Mouse (Mus musculus) G1E-ER4 (cell line): ENCODE measurements around the gene Hnrnpul2. TPM values are rescaled to one million over a fixed set of nuclear protein-coding genes. Genes with fewer than 3 reads are reported as not detected.

Source experiments
- GATA1 ChIP-seq: IDR thresholded peaks from one replicate; pipeline ENCODE4 v1.8.0; 2012; ENCODE audit warnings: low read length, inconsistent platforms
- polyA plus RNA-seq: library from polyadenylated mRNA; stranded (reverse); fragments of >175 nt; gene quantifications from 2 replicates; pipeline ENCODE4 v1.2.3, GENCODE M21; 2012

Gene Hnrnpul2
- polyA plus RNA-seq, 1 experiment, result 147 TPM

- no peak for TF ChIP-seq GATA1
Observed at GRCm38 (mm10) chr19:8870838-8871237, 51.0 kb downstream of the Hnrnpul2 start.

- TF ChIP-seq GATA1, result no peak
Observed at GRCm38 (mm10) chr19:8871267-8872186, 51.7 kb downstream of the Hnrnpul2 start, which contains the start of gene Ubxn1. Gene Ubxn1, plus strand, starts transcription at chr19:8871496.

- no peak for TF ChIP-seq GATA1
Observed at GRCm38 (mm10) chr19:8872266-8872840, 52.5 kb downstream of the Hnrnpul2 start.

GRCm38 (mm10) chr19:8875031-8875430 is 55.2 kb downstream of the Hnrnpul2 start:
- TF ChIP-seq GATA1, result no peak

- no peak for TF ChIP-seq GATA1
Observed at GRCm38 (mm10) chr19:8880311-8881033, 60.7 kb downstream of the Hnrnpul2 start, which contains the start of gene Uqcc3. Gene Uqcc3, minus strand, starts transcription at chr19:8880923.

- no peak for TF ChIP-seq GATA1
Observed at GRCm38 (mm10) chr19:8881034-8881392, 61.2 kb downstream of the Hnrnpul2 start.

- no peak for TF ChIP-seq GATA1
Observed at GRCm38 (mm10) chr19:8883616-8884015, 63.8 kb downstream of the Hnrnpul2 start, which contains the start of the genes Lbhd1 and Gm49403. Gene Lbhd1, plus strand, starts transcription at chr19:8883732. Gene Gm49403, plus strand, starts transcription at chr19:8883930.

Other genes with a start within 250 kb of the Hnrnpul2 start
- not detected in 2 replicates for gene Slc22a8, start 228.8 kb upstream of the Hnrnpul2 start, polyA plus RNA-seq
- not detected in 2 replicates for gene Slc22a6, start 202.0 kb upstream of the Hnrnpul2 start, polyA plus RNA-seq
- 0.02 and 0.12 TPM in 2 replicates for gene Chrm1, start 156.2 kb upstream of the Hnrnpul2 start, polyA plus RNA-seq
- 180 and 242 TPM in 2 replicates for gene Slc3a2, start 96.6 kb upstream of the Hnrnpul2 start, polyA plus RNA-seq
- gene Wdr74, start 84.2 kb upstream of the Hnrnpul2 start, polyA plus RNA-seq, result 45.8 and 52.0 TPM in 2 replicates
- 1.8 and 2.1 TPM in 2 replicates for gene 1700092M07Rik, start 79.3 kb upstream of the Hnrnpul2 start, polyA plus RNA-seq
- 13.4 and 17.1 TPM in 2 replicates for gene Stx5a, start 78.6 kb upstream of the Hnrnpul2 start, polyA plus RNA-seq
- gene Nxf1, start 62.9 kb upstream of the Hnrnpul2 start, polyA plus RNA-seq, result 23.2 and 29.3 TPM in 2 replicates
- gene Tmem223, start 49.0 kb upstream of the Hnrnpul2 start, polyA plus RNA-seq, result 3.6 and 4.5 TPM in 2 replicates
- 50.4 and 51.8 TPM in 2 replicates for gene Tmem179b, start 45.5 kb upstream of the Hnrnpul2 start, polyA plus RNA-seq
- 42.9 and 51.9 TPM in 2 replicates for gene Taf6l, start 33.6 kb upstream of the Hnrnpul2 start, polyA plus RNA-seq
- 8.1 and 8.9 TPM in 2 replicates for gene Polr2g, start 21.4 kb upstream of the Hnrnpul2 start, polyA plus RNA-seq
- gene Zbtb3, start 17.5 kb upstream of the Hnrnpul2 start, polyA plus RNA-seq, result 1.4 and 1.9 TPM in 2 replicates
- gene Ttc9c, start 677 bp upstream of the Hnrnpul2 start, polyA plus RNA-seq, result 2.1 and 3.1 TPM in 2 replicates
- gene AC129217.1, start 9.8 kb downstream of the Hnrnpul2 start, polyA plus RNA-seq, result 110 and 157 TPM in 2 replicates
- 9.4 and 10.6 TPM in 2 replicates for gene Bscl2, start 17.5 kb downstream of the Hnrnpul2 start, polyA plus RNA-seq
- gene Gng3, start 19.2 kb downstream of the Hnrnpul2 start, polyA plus RNA-seq, result not detected in 2 replicates
- not detected in 2 replicates for gene Lrrn4cl, start 30.8 kb downstream of the Hnrnpul2 start, polyA plus RNA-seq
- 262 and 324 TPM in 2 replicates for gene Ubxn1, start 51.5 kb downstream of the Hnrnpul2 start, polyA plus RNA-seq
- gene Uqcc3, start 60.9 kb downstream of the Hnrnpul2 start, polyA plus RNA-seq, result 63.4 and 71.1 TPM in 2 replicates
- gene Lbhd1, start 63.7 kb downstream of the Hnrnpul2 start, polyA plus RNA-seq, result 0.46 and 0.48 TPM in 2 replicates
- gene Gm49403, start 63.9 kb downstream of the Hnrnpul2 start, polyA plus RNA-seq, result not detected in 2 replicates
- 63.6 and 93.2 TPM in 2 replicates for gene 1810009A15Rik, start 68.8 kb downstream of the Hnrnpul2 start, polyA plus RNA-seq
- gene Gm49416, start 68.9 kb downstream of the Hnrnpul2 start, polyA plus RNA-seq, result 12.7 and 33.2 TPM in 2 replicates
- gene Ints5, start 73.0 kb downstream of the Hnrnpul2 start, polyA plus RNA-seq, result 50.3 and 53.9 TPM in 2 replicates
- 45.9 and 48.4 TPM in 2 replicates for gene Ganab, start 78.1 kb downstream of the Hnrnpul2 start, polyA plus RNA-seq
- 110 and 120 TPM in 2 replicates for gene B3gat3, start 100.4 kb downstream of the Hnrnpul2 start, polyA plus RNA-seq
- gene Rom1, start 109.3 kb downstream of the Hnrnpul2 start, polyA plus RNA-seq, result 29.4 and 38.6 TPM in 2 replicates
- gene Eml3, start 109.5 kb downstream of the Hnrnpul2 start, polyA plus RNA-seq, result 100 and 115 TPM in 2 replicates
- 75.9 and 85.0 TPM in 2 replicates for gene Mta2, start 121.9 kb downstream of the Hnrnpul2 start, polyA plus RNA-seq
- 53.5 and 54.6 TPM in 2 replicates for gene Tut1, start 133.8 kb downstream of the Hnrnpul2 start, polyA plus RNA-seq
- gene Eef1g, start 147.0 kb downstream of the Hnrnpul2 start, polyA plus RNA-seq, result 60.0 and 221 TPM in 2 replicates
- gene Ahnak, start 169.3 kb downstream of the Hnrnpul2 start, polyA plus RNA-seq, result 0.31 and 1.3 TPM in 2 replicates